Comparison of ENCODE assay signal across 8 mouse cellular contexts in the genomic region with DNA sequence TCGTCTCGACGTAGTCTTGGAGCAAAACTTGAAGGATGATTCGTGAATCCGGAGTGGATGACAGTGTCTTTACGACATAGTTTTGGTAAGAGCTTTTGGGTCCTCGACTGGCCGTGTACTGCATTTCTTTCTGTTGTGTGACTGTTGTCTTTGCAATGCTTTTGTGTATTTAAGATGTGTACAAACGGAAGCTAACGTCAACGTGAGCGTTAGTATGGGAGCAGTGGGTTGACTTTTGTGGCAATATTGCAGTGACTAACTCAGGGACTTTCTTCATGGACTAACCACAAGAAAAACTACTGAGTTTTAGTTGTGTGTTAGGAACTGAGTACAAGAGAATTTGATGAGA. TPM values are rescaled to one million over a fixed set of nuclear protein-coding genes. Genes with fewer than 3 reads are reported as not detected.
A peak's percentile ranks its signal among the peaks of the same experiment; 100 is the strongest.
DNase-seq lines count a peak whose midpoint lies in the region; ATAC-seq and TF ChIP-seq lines count a peak whose summit lies in the region.

No protein-coding gene starts in this region.

- H3K27me3 ChIP-seq in kidney, embryonic 15.5 days: no peaks in the 10 kb centered on the region
- H3K27me3 ChIP-seq in hindbrain, postnatal 0 days (ENCODE audit: insufficient read depth, low read length): no peaks in the 10 kb centered on the region
- H3K27me3 ChIP-seq in midbrain, embryonic 16.5 days (ENCODE audit: control insufficient read depth, insufficient read depth, low read depth, low read length): no peaks in the 10 kb centered on the region

- peaks cover 33% of the 10 kb centered on the region for H3K4me1 ChIP-seq in kidney, embryonic 15.5 days
- peaks cover 1% of the 10 kb centered on the region for H3K4me1 ChIP-seq in bone marrow, adult 2 months (ENCODE audit: control insufficient read depth, insufficient read depth, low read length)
- peaks cover 12% of the 10 kb centered on the region for H3K4me1 ChIP-seq in hindbrain, postnatal 0 days (ENCODE audit: insufficient read depth, low read length)
- peaks cover 29% of the 10 kb centered on the region for H3K4me1 ChIP-seq in midbrain, embryonic 16.5 days (ENCODE audit: control insufficient read depth, insufficient read depth, low read length)

- no peak for DNase-seq in kidney, adult 8-10 months
- DNase-seq in hindbrain, postnatal 0 days (ENCODE audit: low spot score): no peak
- DNase-seq in frontal cortex, postnatal 36 days (ENCODE audit: low spot score in 2 of 2): no peak
- DNase-seq in ovary, postnatal 36 days (ENCODE audit: low spot score): no peak
- no peak for DNase-seq in ovary, adult 18-20 months (ENCODE audit: low spot score)

- no peak for ATAC-seq in kidney, embryonic 15.5 days (replicated peaks; ENCODE audit: low FRiP score)
- ATAC-seq in hindbrain, postnatal 0 days: no peak
- ATAC-seq in midbrain, embryonic 16.5 days: peak; percentile 1; the same call in 1 of the 2 replicates

- no peaks in the 10 kb centered on the region for H3K9me3 ChIP-seq in kidney, embryonic 15.5 days (replicated peaks)
- no peaks in the 10 kb centered on the region for H3K9me3 ChIP-seq in hindbrain, postnatal 0 days (ENCODE audit: low read length)
- no peaks in the 10 kb centered on the region for H3K9me3 ChIP-seq in midbrain, embryonic 16.5 days (replicated peaks; ENCODE audit: control insufficient read depth, low read length, poor library complexity, severe bottlenecking)

- peak overlapping the region; percentile 78 for H3K9ac ChIP-seq in kidney, embryonic 15.5 days
- H3K9ac ChIP-seq in hindbrain, postnatal 0 days (replicated peaks; ENCODE audit: low read length): peak overlapping the region; percentile 55
- peak overlapping the region; percentile 71 for H3K9ac ChIP-seq in midbrain, embryonic 16.5 days (ENCODE audit: low read depth, low read length)

- H3K4me3 ChIP-seq in kidney, embryonic 15.5 days (replicated peaks): peak overlapping the region; percentile 84
- H3K4me3 ChIP-seq in bone marrow, adult 2 months (replicated peaks; ENCODE audit: control insufficient read depth, low read depth, low read length): peak overlapping the region; percentile 78
- peak overlapping the region; percentile 85 for H3K4me3 ChIP-seq in hindbrain, postnatal 0 days (ENCODE audit: low read length)
- peak overlapping the region; percentile 65 for H3K4me3 ChIP-seq in midbrain, embryonic 16.5 days (ENCODE audit: low read depth, low read length)

- no peak for TF ChIP-seq POLR2A in bone marrow, adult 2 months (IDR thresholded peaks at IDR 0.05; ENCODE audit: borderline replicate concordance, control insufficient read depth, low read depth, low read length)

- peaks cover 16% of the 10 kb centered on the region for H3K36me3 ChIP-seq in kidney, embryonic 15.5 days
- no peaks in the 10 kb centered on the region for H3K36me3 ChIP-seq in hindbrain, postnatal 0 days (ENCODE audit: insufficient read depth, low read length)
- H3K36me3 ChIP-seq in midbrain, embryonic 16.5 days (ENCODE audit: control insufficient read depth, insufficient read depth, low read length): no peaks in the 10 kb centered on the region

- peak overlapping the region; percentile 80 for H3K4me2 ChIP-seq in kidney, embryonic 15.5 days
- H3K4me2 ChIP-seq in hindbrain, postnatal 0 days (ENCODE audit: low read depth, low read length): peak overlapping the region; percentile 67
- H3K4me2 ChIP-seq in midbrain, embryonic 16.5 days (ENCODE audit: low read length): peak overlapping the region; percentile 79

- WGBS in kidney, embryonic 15.5 days: 0% methylated on average over 12 of the region's 12 CpGs
- WGBS in bone marrow, adult 2 months: under 1% methylated on average over 12 of the region's 12 CpGs
- under 1% methylated on average over 12 of the region's 12 CpGs for WGBS in hindbrain, postnatal 0 days
- WGBS in midbrain, embryonic 16.5 days: under 1% methylated on average over 12 of the region's 12 CpGs

- peak overlapping the region; percentile 80 for H3K27ac ChIP-seq in kidney, embryonic 15.5 days
- H3K27ac ChIP-seq in bone marrow, adult 2 months (ENCODE audit: control insufficient read depth, insufficient read depth, low read depth, low read length, poor library complexity): peak overlapping the region; percentile 57; the same call in 1 of the 2 replicates
- peak overlapping the region; percentile 60; the same call in 1 of the 2 replicates for H3K27ac ChIP-seq in hindbrain, postnatal 0 days
- no peak overlapping the region for H3K27ac ChIP-seq in midbrain, embryonic 16.5 days (ENCODE audit: low read length)

- TF ChIP-seq CTCF in bone marrow, adult 2 months (IDR thresholded peaks at IDR 0.05; ENCODE audit: control insufficient read depth, insufficient read depth, low read length): no peak
- TF ChIP-seq CTCF in hindbrain, postnatal 0 days (IDR thresholded peaks at IDR 0.05; ENCODE audit: low read depth): no peak

RNA-seq across cellular contexts. Expression of gene Cenpl, which starts 0.7 kb away (rescaled TPM):
- 30.5 and 30.9 TPM in 2 replicates for polyA plus RNA-seq in kidney, embryonic 15.5 days (2015; fragmentation: Nextera tagmentation; extraction: Ambion mirVana)
- 24.1 and 34.7 TPM in 2 replicates for polyA plus RNA-seq in bone marrow, adult 2 months (2011; ENCODE audit: insufficient read depth, insufficient read length, low replicate concordance, missing spikeins)
- 1.0 and 1.2 TPM in 2 replicates for total RNA-seq in hindbrain, postnatal 0 days (2014; rRNA removed)
- 6.8 and 7.5 TPM in 2 replicates for polyA plus RNA-seq in hindbrain, postnatal 0 days (2015; fragmentation: Nextera tagmentation; extraction: Ambion mirVana)
- 10.1 and 11.4 TPM in 2 replicates for polyA plus RNA-seq in midbrain, embryonic 16.5 days (2015; fragmentation: Nextera tagmentation; extraction: Ambion mirVana)

RNA-seq across cellular contexts. Expression of gene Dars2, which starts 0.8 kb away (rescaled TPM):
- polyA plus RNA-seq in kidney, embryonic 15.5 days (2015; fragmentation: Nextera tagmentation; extraction: Ambion mirVana): 35.7 and 38.1 TPM in 2 replicates
- polyA plus RNA-seq in bone marrow, adult 2 months (2011; ENCODE audit: insufficient read depth, insufficient read length, low replicate concordance, missing spikeins): 4.7 and 15.1 TPM in 2 replicates
- total RNA-seq in hindbrain, postnatal 0 days (2014; rRNA removed): 19.2 and 21.4 TPM in 2 replicates
- polyA plus RNA-seq in hindbrain, postnatal 0 days (2015; fragmentation: Nextera tagmentation; extraction: Ambion mirVana): 24.8 and 26.0 TPM in 2 replicates
- 24.2 and 25.5 TPM in 2 replicates for polyA plus RNA-seq in midbrain, embryonic 16.5 days (2015; fragmentation: Nextera tagmentation; extraction: Ambion mirVana)

RNA-seq across cellular contexts. Expression of gene Zbtb37, which starts 36.6 kb away (rescaled TPM):
- 7.8 and 8.3 TPM in 2 replicates for polyA plus RNA-seq in kidney, embryonic 15.5 days (2015; fragmentation: Nextera tagmentation; extraction: Ambion mirVana)
- polyA plus RNA-seq in bone marrow, adult 2 months (2011; ENCODE audit: insufficient read depth, insufficient read length, low replicate concordance, missing spikeins): 1.5 and 3.6 TPM in 2 replicates
- 24.4 and 85.1 TPM in 2 replicates for total RNA-seq in hindbrain, postnatal 0 days (2014; rRNA removed)
- polyA plus RNA-seq in hindbrain, postnatal 0 days (2015; fragmentation: Nextera tagmentation; extraction: Ambion mirVana): 8.4 and 9.6 TPM in 2 replicates
- polyA plus RNA-seq in midbrain, embryonic 16.5 days (2015; fragmentation: Nextera tagmentation; extraction: Ambion mirVana): 14.0 and 15.8 TPM in 2 replicates
